Mouse (Mus musculus) heart, adult 2 months (tissue): ENCODE measurements around the gene Tulp4. TPM values are rescaled to one million over a fixed set of nuclear protein-coding genes. Genes with fewer than 3 reads are reported as not detected.
"Not testable (repeated sequence)": the region's sequence is repeated elsewhere in the genome, so short reads cannot be mapped to it uniquely, and the experiment has no call there.

Experiments used
- DNase-seq, 2 experiments: peaks; one replicate each; pipeline ENCODE4 v3.0.0; 2021
- H3K27ac ChIP-seq: fragments of 200-600 bp; 2 replicates; pipeline ENCODE4 v1.8.1; 2022
- H3K27me3 ChIP-seq: fragments of 200-500 bp; 2 replicates; pipeline ENCODE4 v1.6.1; 2012; ENCODE audit warnings: mild to moderate bottlenecking, low read length, inconsistent platforms, mixed read lengths; ENCODE audit not compliant: control insufficient read depth, insufficient read depth
- H3K36me3 ChIP-seq: fragments of 200-500 bp; 2 replicates; pipeline ENCODE4 v1.6.1; 2012; ENCODE audit warnings: low read length, inconsistent platforms; ENCODE audit not compliant: control insufficient read depth, insufficient read depth
- H3K4me1 ChIP-seq: fragments of 200-500 bp; 2 replicates; pipeline ENCODE4 v1.6.1; 2011; ENCODE audit warnings: low read length; ENCODE audit not compliant: control insufficient read depth, insufficient read depth
- H3K4me3 ChIP-seq: fragments of 200-600 bp; 2 replicates; pipeline ENCODE4 v1.8.1; 2022
- H3K79me2 ChIP-seq: fragments of 200-500 bp; replicated peaks from 2 replicates; pipeline ENCODE4 v1.6.1; 2012; ENCODE audit warnings: mild to moderate bottlenecking, inconsistent platforms, low read length, moderate library complexity, mixed read lengths; ENCODE audit not compliant: control insufficient read depth, insufficient read depth
- H3K9ac ChIP-seq: fragments of 200-500 bp; 2 replicates; pipeline ENCODE4 v1.6.1; 2012; ENCODE audit warnings: low read depth, mild to moderate bottlenecking, control low read depth, inconsistent platforms, low read length, mixed read lengths
- CTCF ChIP-seq: fragments of 200-600 bp; IDR thresholded peaks from 2 replicates; pipeline ENCODE4 v1.8.1; 2022; ENCODE audit warnings: antibody characterized with exemption, mild to moderate bottlenecking, moderate library complexity
- EP300 ChIP-seq: fragments of 200-500 bp; IDR thresholded peaks from 2 replicates; pipeline ENCODE4 v1.6.1; 2011; ENCODE audit warnings: low read depth, low read length, control low read depth; ENCODE audit not compliant: insufficient read depth
- POLR2A ChIP-seq: fragments of 200-500 bp; IDR thresholded peaks from 2 replicates; pipeline ENCODE4 v1.6.1; 2011; ENCODE audit warnings: mild to moderate bottlenecking, low read depth, low read length, control low read depth; ENCODE audit not compliant: insufficient read depth
- WGBS: fragments of 180-500 bp; shearing (Covaris S2); methylation state at CpG from one replicate; pipeline ENCODE4 v1.1.7; 2018; 5-methylcytosine and 5-hydroxymethylcytosine counted together
- intact Hi-C: fragments of 180-260 bp; cut with DNase I; formaldehyde crosslinking; loops from one replicate; pipeline ENCODE4 v1.15.1; 2025
- polyA plus RNA-seq: library from polyadenylated mRNA; depleted of rRNA; stranded (reverse); fragments of >200 nt; gene quantifications from 2 replicates; pipeline ENCODE4 v1.2.3, GENCODE M21; 2012
- total RNA-seq, 2 experiments: library from RNA; stranded (reverse); gene quantifications; 2 replicates each; pipeline ENCODE4 v1.2.3; 2021

The Tulp4 gene
- total and polyA plus RNA-seq, 3 experiments: 31.2 to 112 (median 97.2) TPM

DNA sequence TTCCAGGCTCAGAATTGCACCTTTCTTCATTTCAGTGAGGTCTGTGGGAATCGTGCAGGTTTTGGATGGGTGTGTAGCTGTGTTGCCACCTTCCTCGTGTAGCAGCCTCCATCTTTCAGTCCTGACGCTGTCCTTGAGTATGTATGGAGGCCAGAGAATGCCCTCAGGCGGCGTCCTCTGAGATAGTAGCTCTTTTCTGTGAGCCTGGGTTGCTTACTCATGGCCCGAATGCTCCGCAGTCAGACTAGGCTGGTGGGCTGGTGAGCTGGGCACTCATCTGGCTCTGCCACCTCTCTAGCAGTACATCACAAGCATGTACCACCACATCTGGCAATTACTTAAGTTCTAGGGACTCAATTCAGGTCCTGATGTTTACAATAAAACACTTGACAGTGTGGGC is 96.9 kb downstream of the Tulp4 start:
- H3K9ac ChIP-seq: no peak overlapping the region

DNA sequence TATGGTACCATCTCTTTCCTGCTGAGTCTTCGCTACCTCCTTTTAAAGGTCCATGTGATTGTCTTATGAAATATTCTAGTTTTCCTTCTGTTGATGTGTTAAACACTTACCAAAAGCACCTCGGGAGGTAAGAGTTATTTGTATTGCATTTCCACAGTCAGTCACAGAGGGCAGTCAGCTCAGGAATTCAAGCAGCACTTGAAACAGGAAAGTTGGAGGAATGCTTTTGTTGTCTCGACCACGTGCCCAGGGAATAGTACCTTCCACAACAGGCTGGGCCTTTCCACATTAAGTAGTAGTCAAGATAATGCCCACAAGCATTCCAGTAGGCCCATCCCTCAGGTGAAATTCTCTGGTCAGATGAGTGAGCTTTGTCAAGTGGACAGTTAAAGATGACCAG is 97.6 kb downstream of the Tulp4 start:
- Histone ChIP-seq H3K4me1 (no peaks in the 10 kb centered on the region), H3K27me3 (no peaks in the 10 kb centered on the region), H3K36me3 (no peaks in the 10 kb centered on the region), H3K4me3 (no peak overlapping the region), H3K9ac (no peak overlapping the region), H3K27ac (no peak overlapping the region), H3K79me2 (no peaks in the 10 kb centered on the region)
- no peak for DNase-seq
- no peak for TF ChIP-seq CTCF
- no peak for TF ChIP-seq EP300
- TF ChIP-seq POLR2A: no peak
- intact Hi-C loops: no loop called here
- WGBS: 33% methylated on average over 4 of the region's 4 CpGs

More for the DNA sequence above, 96.9 kb downstream of the Tulp4 start:
- no peaks in the 10 kb centered on the region for H3K4me1 ChIP-seq
- intact Hi-C loops: no loop called here
- no peak for DNase-seq
- WGBS: 85% methylated on average over 7 of the region's 7 CpGs
- no peaks in the 10 kb centered on the region for H3K79me2 ChIP-seq
- H3K27ac ChIP-seq: no peak overlapping the region
- H3K4me3 ChIP-seq: no peak overlapping the region
- TF ChIP-seq CTCF: no peak
- no peak for TF ChIP-seq POLR2A
- TF ChIP-seq EP300: no peak
- H3K27me3 ChIP-seq: no peaks in the 10 kb centered on the region
- no peaks in the 10 kb centered on the region for H3K36me3 ChIP-seq

DNA sequence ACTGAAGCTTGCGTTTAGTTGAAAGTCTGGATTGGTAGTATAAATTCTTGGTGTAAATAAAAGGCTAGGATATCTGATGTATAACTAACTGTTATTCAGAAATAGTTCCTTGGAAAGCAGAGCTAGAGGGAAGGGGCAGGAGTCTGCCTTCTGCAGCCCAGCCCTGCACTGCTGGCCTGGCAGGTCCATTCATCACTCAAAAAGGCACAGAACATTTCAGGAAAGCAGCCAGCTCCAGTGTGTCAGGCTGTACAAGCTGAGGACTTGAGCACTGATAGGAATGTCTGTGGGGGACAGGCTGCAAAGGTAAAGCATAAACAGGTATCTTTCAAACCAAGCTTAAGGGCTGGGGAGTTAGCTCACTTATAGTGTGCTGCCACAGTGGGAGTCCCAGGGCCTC is 105.5 kb downstream of the Tulp4 start:
- Histone ChIP-seq H3K36me3 (peaks cover 4% of the 10 kb centered on the region; the same call in 1 of the 2 replicates), H3K27ac (no peak overlapping the region), H3K9ac (no peak overlapping the region), H3K4me1 (peaks cover 4% of the 10 kb centered on the region; the same call in 1 of the 2 replicates), H3K4me3 (no peak overlapping the region), H3K79me2 (no peaks in the 10 kb centered on the region), H3K27me3 (no peaks in the 10 kb centered on the region)
- TF ChIP-seq EP300 (0 out of 2 replicates have a peak, but pooled peaks have one; percentile 21), POLR2A (no peak)
- intact Hi-C loops: no loop called here
- DNase-seq: peak in 1 of 2 experiments; percentile 40
- WGBS: 57% methylated on average over 1 of the region's 1 CpGs

DNA sequence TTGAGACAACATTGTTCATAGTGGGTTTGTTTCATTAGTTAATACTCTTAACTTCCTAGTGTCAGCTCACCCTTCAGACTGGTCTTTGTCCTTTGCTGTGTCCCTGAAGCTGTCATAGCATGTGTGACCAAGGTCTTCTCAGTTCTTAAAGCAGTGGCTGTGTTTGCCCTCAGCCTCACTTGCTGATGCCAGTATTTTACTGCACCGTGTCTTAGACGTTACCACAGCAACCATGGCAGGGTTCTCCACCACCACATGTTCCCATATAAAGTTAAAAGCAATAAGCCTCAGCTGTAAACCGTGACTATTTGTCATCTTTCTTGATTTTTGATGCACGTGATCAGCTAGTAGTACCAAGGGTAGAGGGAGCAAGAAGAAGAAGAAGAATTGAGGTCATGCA is 109.4 kb downstream of the Tulp4 start:
- H3K36me3 ChIP-seq: peaks cover 4% of the 10 kb centered on the region; the same call in 1 of the 2 replicates
- no peaks in the 10 kb centered on the region for H3K27me3 ChIP-seq
- DNase-seq: no peak
- intact Hi-C loops: loop anchor here (5.0 kb wide), 2 partner anchors 53 to 108 kb away; partner anchors contain the start of gene Tulp4
- H3K9ac ChIP-seq: no peak overlapping the region
- 76% methylated on average over 4 of the region's 4 CpGs for WGBS
- TF ChIP-seq EP300 (no peak), CTCF (no peak), POLR2A (no peak)
- no peak overlapping the region for H3K4me3 ChIP-seq
- no peak overlapping the region; the same call in 1 of the 2 replicates for H3K27ac ChIP-seq
- H3K4me1 ChIP-seq: peaks cover 4% of the 10 kb centered on the region; the same call in 1 of the 2 replicates
- H3K79me2 ChIP-seq: no peaks in the 10 kb centered on the region

DNA sequence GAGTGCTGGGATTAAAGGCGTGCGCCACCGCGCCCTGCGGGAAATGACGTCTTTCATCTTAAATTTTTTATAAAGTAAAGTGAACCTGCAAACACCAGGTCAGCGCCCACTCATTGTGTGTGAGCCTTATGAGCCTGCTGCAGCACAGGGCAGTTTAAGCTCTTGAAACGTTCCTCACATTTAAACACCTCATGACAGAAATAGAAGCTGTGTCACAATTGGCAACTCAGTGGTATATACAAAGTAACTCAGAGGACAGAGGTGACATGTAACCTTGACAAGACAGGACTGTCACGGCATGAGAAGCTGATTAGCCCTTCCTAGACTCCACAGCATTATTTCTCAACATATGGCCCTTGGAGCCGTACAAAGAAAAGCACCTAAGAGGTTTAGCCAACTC is 110.3 kb downstream of the Tulp4 start:
- H3K4me1 ChIP-seq: peaks cover 2% of the 10 kb centered on the region; the same call in 1 of the 2 replicates
- H3K27me3 ChIP-seq: no peaks in the 10 kb centered on the region
- WGBS: 82% methylated on average over 10 of the region's 10 CpGs
- no peak for TF ChIP-seq EP300
- TF ChIP-seq POLR2A: no peak
- no peak for TF ChIP-seq CTCF
- intact Hi-C loops: loop anchor here (5.0 kb wide), 2 partner anchors 54 to 109 kb away; partner anchors contain the start of gene Tulp4
- no peaks in the 10 kb centered on the region for H3K79me2 ChIP-seq
- no peak overlapping the region for H3K4me3 ChIP-seq
- DNase-seq: peak in 1 of 2 experiments; percentile 24
- H3K27ac ChIP-seq: peak overlapping the region; percentile 71
- H3K9ac ChIP-seq: no peak overlapping the region
- H3K36me3 ChIP-seq: peaks cover 4% of the 10 kb centered on the region; the same call in 1 of the 2 replicates

DNA sequence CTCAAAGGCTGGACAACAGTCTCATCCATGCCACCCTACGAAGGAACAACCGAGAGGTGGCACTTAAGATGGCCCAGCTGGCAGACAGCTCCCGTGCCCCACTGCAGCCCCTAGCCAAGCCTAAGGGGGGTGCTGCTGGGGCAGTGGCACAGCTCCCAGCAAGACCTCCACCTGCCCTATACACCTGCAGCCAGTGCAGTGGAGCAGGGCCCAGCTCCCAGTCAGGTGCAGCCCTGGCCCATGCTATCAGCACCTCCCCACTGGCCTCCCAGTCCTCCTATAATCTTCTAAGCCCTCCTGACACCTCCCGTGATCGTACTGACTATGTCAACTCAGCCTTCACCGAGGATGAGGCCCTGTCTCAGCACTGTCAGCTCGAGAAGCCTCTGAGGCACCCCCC is 126.4 kb downstream of the Tulp4 start:
- H3K27me3 ChIP-seq, intact Hi-C loops, H3K36me3 ChIP-seq, H3K4me3 ChIP-seq, DNase-seq, H3K27ac ChIP-seq, H3K4me1 ChIP-seq, H3K79me2 ChIP-seq, H3K9ac ChIP-seq: not testable (repeated sequence)
- no CpG with 5 or more reads among the region's 7 CpGs for WGBS

DNA sequence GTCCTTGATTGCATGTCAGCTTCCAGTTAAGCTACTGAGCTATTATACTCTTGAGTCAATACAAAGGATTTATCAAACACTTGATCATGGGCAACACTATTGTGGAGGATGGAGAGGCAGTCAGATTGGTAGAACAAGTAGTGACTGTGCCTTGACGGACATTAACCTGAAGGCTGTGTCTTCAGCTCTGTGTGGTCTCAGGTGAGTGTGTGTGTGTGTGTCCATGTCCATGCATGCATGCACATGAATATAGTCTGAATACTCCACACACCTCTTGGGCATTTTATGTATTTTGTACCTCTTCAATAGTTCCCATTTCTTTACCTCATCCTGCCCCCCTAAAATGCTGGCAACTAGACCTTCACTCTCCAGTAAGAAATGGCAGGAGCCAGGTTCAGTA is 145.1 kb downstream of the Tulp4 start:
- WGBS: 91% methylated on average over 1 of the region's 1 CpGs
- H3K4me1 ChIP-seq, H3K9ac ChIP-seq, DNase-seq, H3K36me3 ChIP-seq, H3K79me2 ChIP-seq, H3K27me3 ChIP-seq, H3K27ac ChIP-seq, intact Hi-C loops, H3K4me3 ChIP-seq: not testable (repeated sequence)

DNA sequence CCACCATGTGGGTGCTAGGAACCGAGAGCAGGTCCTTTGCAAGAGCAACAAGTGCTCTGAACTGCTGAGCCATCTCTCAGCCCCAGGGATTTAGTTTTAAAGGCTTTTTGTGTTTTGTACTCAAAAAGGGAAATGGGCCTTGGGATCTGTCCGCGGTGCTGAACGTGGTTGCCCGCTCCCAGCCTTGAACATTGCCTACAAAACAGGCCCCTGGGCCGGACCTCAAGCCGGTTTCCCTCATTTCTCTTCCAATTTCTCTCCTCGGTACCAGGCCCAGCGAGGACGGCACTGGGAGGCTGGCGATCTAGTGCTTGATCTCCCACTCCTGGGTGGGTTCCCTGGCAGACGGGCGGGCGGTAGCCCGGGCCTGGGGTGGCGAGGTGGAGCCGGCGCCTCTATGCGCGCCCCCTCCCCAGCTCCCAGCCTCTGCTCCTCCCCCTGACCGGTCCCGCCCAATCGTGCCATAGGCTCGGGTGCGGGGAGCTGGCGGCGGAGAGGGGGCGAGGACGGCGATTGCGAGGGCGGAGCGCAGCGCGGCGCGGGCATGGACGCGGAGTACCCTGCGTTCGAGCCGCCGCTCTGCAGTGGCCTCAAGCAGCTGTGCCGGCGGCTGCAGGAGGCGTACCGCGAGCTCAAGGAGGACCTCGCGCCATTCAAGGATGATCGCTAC is 150.3 kb downstream of the Tulp4 start, which contains the start of gene Tmem181a:
TSS of gene Tmem181a (plus strand) at position 461 of the 670 bp plus-strand sequence.
- intact Hi-C loops, H3K36me3 ChIP-seq, H3K9ac ChIP-seq, H3K4me3 ChIP-seq, H3K4me1 ChIP-seq, DNase-seq, H3K27ac ChIP-seq, H3K79me2 ChIP-seq, H3K27me3 ChIP-seq: not testable (repeated sequence)
- WGBS: 4% methylated on average over 11 of the region's 51 CpGs

DNA sequence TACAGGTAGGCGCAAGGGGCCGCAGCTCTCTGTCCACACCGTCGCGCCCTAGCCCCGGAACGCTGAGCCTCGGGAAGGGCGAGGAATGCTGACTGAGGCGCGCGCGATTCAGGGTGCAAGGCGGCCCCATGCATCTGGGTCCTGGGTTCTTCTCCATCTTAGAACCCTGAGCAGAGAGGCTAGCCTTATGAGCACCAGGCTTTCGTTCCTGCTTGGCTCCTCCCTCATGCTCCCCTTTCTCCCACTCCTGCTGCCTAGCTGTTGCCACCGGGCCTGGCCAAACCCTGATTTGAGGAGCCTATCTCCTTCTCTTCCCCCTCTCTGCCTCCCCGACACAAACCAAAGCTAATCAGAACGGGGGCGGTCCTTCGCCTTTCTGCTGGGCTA is 150.8 kb downstream of the Tulp4 start:
- H3K36me3 ChIP-seq, H3K9ac ChIP-seq, DNase-seq, H3K79me2 ChIP-seq, H3K27me3 ChIP-seq, H3K4me3 ChIP-seq, H3K27ac ChIP-seq, intact Hi-C loops, H3K4me1 ChIP-seq: not testable (repeated sequence)
- WGBS: 3% methylated on average over 19 of the region's 20 CpGs
